Mouse (Mus musculus): ENCODE measurements around the gene Ptp4a2.
A peak's percentile ranks its signal among the peaks of the same experiment; 100 is the strongest.

Ptp4a2 gene

DNA sequence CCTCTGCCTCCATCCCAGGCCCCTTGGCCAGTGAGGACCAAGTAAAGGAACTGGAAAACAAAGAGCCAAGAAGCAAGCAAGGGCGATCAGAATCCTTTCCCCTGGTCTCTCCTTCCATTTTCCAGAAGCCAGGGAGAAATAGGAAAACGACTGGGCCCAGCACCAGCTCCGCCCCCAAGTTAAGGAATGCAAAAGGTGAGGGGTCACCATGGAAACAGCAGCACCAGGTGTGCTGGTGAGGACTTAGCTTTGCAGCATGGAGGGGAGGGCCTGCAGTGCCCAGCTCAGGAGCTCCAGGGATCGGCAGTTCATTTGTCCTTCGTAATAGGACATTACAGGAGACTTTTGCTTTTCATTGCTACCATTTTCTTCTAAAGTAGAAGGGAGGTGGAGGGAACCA, 13.0 kb upstream of the Ptp4a2 start:
- no peak for DNase-seq

DNA sequence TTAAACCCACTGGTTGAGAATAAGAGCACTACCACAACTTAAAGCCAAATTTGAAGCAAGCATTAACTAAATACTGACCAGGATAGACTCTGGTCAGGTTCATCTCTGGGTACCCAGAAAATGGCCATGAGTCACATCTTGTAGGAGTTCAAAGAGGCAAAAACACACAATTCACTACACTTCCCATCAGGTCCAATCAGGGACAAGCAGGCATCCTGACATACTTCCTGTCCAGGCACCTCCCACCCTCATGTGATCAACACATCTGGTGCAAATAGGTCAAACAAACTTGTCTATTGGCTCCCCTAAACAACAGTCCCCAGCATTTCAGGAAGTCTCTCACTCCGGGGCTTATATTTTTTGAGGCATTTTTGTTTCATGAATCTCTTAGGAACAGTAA, 7.7 kb upstream of the Ptp4a2 start:
- no peak for DNase-seq

DNA sequence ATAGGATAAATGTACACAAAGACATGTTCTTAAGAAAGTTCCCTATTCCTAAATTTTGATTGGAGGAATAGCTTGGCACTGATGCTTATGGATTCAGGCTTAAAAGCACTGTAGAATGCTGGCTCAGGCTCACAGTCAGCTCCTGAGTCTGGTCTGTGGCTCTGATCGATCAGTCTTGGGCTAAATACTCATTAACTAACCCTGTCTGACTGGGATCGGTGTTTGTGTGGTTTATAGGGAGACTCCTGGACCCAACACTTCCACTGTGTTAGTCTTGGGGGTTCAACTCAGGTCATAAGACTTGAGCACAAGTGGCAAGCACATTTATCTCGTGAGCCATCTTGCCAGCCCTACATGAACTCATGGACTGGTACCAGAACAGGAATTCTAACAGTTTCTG, 6.0 kb upstream of the Ptp4a2 start:
- no peak for DNase-seq

DNA sequence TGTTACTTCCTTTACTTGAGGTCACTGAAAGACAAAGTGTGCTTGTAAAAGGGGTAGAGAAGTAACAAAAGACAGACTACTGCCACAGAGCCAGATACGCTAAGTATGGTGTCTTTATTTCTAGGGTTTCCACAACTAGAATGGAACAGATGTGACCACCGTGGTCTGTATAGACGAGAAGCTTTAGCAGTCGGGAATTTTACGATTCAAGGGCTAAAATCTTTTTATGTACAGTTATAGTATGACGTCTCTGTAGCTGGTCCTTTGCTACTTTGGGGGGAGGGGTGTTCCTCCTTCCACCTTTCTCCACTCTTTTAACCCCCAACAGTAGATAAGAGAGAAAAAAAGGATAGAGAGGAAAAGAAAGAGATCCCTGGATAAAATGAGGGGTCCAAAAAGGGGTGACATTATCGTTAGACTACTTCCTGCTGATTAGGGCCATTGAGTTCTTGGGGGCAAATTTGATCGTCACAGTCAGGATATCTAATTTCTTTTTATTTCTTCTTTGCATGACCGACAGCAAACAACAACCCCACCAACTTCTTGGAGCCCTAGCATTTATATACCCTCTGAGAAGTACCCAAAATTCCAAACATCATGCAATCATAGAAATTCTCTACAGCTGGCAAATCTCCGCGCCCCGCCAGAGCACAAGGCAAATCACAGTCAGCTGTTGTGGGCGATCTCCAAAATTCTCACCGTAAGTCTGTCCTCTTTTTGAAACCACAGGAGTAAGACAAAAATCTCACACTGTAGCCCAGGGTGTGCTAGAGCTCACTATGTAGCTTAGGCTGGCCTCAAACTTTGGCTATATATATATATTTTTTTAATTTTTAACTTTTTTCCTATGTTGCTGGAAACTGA, 818 bp downstream of the Ptp4a2 start:
- no peak for DNase-seq

- peak; percentile 28 for DNase-seq
These were observed 6.6 kb downstream of the Ptp4a2 start for GRCm38 (mm10) chr4:129817591-129817990.

DNA sequence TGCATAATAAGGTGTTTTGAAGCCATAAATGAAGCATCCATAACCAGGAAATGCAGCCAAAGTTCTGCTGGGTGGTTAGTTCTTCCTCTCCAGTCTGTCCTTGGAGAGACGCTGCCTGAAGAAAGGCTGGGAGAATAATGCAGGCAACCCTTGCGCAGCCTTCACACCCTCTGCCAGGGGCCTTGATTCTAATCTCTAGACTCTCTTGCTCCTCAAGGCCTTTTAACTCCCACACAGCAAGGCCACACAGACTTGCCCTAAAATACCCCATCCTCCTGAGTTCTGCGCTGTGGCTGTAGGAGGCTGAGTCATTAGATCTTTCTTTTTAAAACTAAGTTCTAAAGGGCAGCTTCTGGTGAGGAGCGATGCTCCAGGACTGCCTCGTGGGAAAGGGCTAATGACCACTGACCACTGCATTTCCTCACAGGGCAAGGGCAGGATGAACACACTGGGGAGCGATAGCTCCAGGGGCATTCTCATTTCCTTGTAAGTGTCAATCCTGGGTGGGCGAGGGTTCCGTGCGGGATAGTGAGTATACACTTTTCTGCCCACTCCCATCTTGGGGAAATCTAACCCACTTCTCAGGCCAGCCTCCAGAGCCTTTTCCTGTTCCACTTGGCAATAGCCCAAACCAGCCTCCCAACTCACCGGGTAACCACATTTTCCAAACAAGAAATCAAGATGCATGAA, 7.6 kb downstream of the Ptp4a2 start:
- DNase-seq, result no peak

DNA sequence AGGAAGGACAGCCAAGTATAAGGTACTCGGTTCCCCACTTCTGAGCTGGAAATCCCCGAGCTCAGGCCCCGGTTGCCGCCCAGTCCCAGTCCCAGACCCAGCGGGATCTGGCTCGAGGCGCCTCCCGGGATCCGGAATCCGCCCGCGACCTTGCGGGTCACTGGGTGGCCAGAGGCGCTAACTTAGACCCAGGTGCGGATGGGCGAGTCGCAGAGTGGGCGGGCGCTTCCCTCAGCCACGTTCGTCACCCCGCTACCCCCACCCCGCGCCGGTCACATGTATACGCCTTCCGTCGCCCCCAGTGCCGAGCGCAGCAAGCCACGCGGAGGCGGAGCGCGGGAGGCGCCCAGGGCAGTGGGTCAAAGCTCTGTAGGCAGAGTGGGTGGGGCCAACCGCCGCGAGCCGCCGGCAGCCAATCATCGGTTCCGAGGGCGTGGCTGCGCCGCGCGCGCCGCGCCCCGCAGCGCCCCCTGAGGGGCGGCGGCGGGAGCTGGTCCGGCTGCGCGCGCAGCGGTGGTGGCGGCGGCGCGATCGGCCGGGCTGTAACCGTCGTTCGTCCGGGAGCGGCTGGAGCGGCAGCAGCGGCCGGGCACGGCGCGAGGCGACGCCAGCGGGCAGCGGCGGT, 8.8 kb downstream of the Ptp4a2 start:
- DNase-seq, result peak; percentile 95

DNA sequence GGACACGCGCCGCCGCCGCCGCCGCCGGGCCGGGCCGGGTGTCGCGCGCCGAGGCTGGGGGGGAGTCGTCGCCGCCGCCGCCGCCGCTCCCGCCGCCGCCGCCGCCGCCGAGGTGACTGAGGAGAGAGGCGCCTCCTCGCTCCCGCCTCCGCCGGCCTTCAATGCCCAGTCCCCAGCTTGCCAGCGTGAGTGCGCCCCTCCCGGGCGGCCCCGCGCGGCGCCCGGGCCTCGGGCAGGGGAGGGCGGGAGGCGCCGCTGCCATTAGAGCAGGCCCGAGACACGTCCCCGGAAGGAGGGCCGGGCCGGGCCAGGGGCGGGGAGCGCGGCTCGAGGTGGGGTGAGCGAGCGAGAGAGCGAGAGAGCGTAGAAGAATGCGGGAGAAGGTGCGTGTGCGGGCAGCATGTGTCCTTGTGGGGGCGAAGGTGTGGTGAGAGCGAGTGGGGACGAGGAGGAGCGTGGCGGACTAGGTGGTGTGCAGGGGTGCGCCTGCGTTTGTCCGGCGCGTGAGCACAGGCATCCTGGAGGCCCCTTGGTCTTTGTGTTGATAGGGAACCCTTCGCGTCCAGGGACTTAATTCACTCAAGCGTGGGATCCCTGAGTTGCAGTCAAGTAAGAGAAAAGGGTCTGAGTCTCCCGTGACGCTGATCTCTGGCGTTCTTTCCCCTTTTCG, 9.5 kb downstream of the Ptp4a2 start:
- DNase-seq, result peak; percentile 67

DNA sequence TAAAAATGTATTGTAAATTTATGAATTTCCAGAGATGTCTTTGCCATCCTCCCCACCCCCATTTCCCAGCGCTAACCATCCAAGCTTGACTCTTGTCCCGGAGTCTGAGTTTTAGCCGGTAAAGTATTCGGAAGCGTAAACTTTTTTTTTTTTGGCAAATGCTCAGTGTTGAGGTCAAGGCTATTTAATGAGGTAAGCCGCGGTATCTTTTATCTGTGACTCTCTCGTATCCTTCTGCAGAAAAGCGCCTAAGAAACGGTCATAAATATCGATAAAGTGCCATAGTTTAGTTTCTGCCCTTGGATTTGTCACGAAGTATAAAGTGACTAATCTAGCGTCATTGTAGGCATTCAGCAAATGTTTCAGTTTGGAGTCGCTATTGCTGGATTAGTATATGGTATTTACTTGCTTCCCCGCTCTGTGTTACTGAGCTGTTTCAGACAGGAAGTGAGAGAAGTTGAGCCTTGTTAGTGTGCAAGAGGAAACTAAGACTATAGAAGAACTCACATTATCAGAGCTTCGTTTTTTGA, 10.1 kb downstream of the Ptp4a2 start:
- DNase-seq, result no peak

- no peak for DNase-seq
These were observed 11.3 kb downstream of the Ptp4a2 start for GRCm38 (mm10) chr4:129822324-129822723.

DNA sequence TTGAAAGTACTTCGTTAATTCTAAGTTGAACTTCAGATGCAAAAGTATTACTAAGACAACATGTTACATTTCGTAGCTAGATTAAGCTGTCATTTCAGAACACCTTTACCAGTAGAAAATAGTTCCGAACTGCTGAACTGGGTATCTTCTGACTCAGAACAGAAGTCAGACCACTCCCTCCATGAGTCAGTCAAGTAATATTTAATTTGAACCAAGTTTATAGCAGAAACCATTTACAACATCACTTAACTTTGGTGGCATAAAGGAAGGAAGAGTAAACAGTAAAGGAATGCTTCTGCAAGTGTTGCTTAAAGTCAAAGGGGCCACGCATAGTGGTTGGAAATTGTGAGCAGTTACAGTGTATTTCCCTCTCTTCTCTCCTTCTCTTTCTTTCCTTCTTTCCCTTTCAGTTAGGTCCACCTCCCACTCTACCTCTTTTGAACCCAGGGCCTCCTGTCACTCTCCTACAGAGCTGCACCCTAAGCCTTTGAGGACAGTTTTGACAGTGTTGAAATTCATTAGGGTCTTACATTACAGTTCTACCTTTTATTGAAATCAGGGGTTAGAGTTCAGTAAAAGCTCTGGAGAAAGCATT, 12.3 kb downstream of the Ptp4a2 start:
- DNase-seq, result no peak

DNA sequence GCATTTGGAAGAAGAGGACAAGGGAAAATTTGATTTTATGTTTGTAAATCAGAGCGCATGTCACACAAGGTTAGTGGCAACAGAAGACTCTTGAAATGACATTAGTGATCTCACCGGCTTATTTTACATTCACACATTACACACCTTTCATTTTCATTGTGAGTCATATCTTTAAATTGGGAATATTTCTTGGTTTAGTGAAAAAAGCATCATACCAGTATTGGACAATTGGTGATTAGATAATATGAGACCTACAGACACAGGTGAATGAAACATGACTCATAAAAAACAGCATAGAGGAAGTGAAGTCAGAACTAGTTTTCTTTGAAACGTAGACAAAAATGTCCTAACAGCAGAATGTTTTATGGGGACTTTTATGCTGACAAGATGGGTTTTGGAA, 16.6 kb downstream of the Ptp4a2 start:
- no peak for DNase-seq

DNA sequence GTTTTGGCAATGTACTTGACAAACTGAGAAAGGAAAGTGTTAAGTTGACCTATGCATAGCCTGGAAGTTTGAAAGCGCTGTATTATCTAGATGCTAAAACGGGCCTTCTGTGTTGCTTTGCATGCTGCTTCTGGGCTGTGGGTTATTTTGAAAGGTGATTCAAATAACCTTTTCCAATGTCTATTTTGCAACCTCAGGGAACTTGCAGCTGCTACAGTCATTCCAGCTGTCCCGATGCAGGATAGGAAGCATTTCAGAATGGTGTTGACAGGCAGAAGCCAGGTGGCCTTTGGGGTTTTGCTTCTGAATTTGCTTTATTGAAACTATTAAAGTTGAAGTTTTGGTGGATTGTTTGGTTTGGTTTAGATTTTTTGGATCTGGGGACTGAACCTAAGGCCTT, 17.1 kb downstream of the Ptp4a2 start:
- no peak for DNase-seq

DNA sequence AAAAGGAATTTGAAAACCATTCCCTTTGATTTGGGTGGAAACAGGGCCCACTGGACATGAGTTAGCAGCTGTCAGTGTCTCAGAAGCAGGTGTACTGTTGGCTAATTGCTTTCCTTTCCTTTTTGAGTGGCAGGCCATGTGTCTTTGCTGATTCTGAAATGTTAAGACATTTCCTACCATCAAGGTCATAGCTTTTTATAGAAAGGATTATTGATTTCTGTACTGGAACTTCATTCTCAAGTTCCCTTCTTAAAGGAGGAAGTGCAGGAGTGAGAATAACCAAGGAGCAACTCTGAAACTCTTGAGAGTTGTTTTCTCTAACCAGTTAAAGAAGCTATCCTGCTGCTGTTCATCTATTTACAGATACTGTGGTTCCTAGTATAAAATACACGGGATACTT, 18.8 kb downstream of the Ptp4a2 start:
- no peak for DNase-seq

GRCm38 (mm10) chr4:129830343-129830944, 19.4 kb downstream of the Ptp4a2 start:
- no peak for DNase-seq

DNA sequence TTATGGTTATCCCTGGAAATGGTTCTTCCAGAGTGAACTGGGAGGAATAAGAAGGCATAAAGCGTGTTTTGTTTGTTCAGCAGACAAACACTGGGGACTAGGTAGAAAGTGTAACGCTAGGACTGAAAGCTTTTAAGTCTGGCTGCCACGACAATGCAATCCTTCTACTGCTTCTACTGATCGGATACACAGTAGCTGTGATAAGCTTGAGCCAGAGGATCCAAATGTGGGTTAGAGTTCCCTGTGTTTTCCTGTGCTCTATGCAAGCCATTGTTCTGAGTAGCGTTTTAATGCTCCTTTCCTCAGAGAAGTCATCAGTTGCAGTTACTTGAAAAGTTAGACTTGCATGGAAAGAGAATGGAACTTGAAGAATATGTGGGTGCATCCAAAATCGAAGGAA, 23.6 kb downstream of the Ptp4a2 start:
- DNase-seq, result no peak

GRCm38 (mm10) chr4:129835296-129835695, 24.3 kb downstream of the Ptp4a2 start:
- no peak for DNase-seq

GRCm38 (mm10) chr4:129839866-129840555, 29.0 kb downstream of the Ptp4a2 start:
- no peak for DNase-seq

DNA sequence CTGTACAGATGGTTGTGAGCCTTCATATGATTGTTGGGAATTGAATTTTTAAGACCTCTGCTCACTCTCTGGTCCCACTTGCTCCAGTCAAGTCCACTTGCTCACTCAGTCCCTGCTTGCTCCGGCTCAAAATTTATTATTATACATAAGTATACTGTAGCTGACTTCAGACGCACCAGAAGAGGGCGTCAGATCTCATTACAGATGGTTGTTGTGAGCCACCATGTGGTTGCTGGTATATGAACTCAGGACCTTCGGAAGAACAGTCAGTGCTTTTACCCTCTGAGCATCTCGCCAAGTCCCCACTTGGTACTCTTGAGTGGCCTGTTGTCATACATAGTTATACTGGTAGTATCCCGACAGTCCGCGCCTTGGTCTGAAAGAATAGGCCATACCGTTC, 35.8 kb downstream of the Ptp4a2 start:
- no peak for DNase-seq

DNA sequence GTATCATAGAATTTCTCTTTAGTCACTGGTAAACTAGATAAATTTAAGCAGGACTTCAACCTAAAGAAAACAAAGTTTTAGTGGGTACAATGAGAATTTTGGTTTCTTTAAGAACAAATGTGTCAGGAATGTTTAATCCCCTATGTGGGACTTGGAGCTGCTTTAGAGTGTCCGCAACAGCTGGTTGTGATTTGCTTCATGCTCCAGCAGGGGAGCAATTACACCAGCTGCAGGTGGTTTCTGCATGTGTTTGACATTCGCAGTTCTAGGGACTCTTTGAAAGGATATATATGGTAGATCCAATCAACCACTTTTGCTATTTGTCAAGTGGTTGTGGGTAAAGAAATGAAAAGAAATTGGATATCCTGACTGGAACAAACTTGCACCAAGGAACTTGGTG, 39.5 kb downstream of the Ptp4a2 start:
- no peak for DNase-seq

GRCm38 (mm10) chr4:129851861-129852260, 40.8 kb downstream of the Ptp4a2 start:
- DNase-seq, result no peak

DNA sequence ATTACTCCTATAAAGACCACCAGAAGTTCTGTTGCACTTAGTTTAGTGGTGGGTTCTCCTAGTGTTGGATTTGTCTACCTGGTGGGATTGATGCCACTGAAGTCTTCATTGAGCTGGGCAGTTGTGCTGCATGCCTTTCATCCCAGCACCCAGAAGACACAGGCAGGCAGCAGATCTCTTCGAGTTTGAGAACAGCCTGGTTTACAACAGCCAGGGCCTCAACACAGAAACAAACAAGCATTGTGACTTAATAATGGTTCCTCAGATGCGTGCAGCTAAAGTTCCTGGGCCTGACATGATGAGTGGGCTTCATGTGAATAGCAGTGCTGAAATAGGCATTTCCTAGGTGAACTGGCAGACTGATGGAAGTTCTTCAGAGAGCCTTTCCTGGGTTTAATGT, 42.0 kb downstream of the Ptp4a2 start:
- DNase-seq, result no peak

Measured in right cerebral cortex, adult 18-20 months (tissue).